In the genomic region with DNA sequence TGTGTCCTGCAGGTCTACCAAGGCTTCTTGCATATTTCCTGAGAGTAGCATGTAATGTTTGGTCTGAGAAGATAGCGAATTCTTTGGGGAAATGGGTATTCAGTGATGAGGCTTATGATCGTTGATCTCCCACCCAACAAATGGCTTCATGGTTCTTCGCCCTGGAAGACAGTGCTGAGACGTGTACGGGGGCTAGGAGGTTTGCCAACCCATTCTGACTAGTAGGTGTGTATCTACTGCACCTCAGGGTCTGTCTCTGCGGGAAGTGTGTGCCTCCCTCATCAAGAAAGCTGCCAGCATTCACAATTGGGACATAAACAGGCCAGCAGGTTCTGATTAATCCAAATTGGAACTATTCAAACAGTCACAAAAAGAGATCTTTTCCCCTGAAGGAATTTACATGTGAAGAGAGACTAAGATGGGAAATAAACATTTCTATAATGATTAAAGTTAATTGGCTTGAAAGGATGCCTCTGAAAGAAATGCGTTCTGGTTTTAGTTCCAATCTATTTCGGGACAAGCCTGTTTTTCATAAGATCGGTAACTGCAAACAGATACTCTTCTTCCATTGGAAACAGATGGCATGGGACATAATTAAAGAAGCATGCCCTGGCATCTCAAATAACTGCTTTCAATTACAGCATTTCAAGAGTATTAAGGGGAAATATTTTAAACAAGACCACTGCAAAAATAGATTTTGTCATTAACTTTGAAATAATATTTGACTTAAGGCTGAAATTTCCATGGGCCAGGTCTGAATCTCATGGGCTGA, we compare ENCODE assay signal across 28 mouse cellular contexts. TPM values are rescaled to one million over a fixed set of nuclear protein-coding genes. Genes with fewer than 3 reads are reported as not detected.
DNase-seq lines count a peak whose midpoint lies in the region; ATAC-seq and TF ChIP-seq lines count a peak whose summit lies in the region.
"Had no signal": no experiment of that assay in that cellular context is flagged by ENCODE, and none has a peak within 500 bp of the region (broad histone marks: within the 10 kb centered on the region; RNA-seq: fewer than 3 reads in every experiment).

No protein-coding gene starts in this region.

- intact Hi-C loops in heart, postnatal 36 days (cut with DNase I): no loop called here

- H3K36me3 ChIP-seq in embryonic facial prominence, embryonic 13.5 days: no peaks in the 10 kb centered on the region
- H3K36me3 ChIP-seq in limb, embryonic 14.5 days (ENCODE audit: control insufficient read depth, insufficient read depth, low read length): no peaks in the 10 kb centered on the region
- H3K36me3 ChIP-seq in lung, postnatal 0 days (ENCODE audit: insufficient read depth, low read length): no peaks in the 10 kb centered on the region
- H3K36me3 ChIP-seq: G1E; limb, embryonic 13.5 days had no signal

- TF ChIP-seq CTCF in layer of hippocampus, adult 2 months (conservative IDR thresholded peaks at IDR 0.05): no peak
- no peak for TF ChIP-seq CTCF in lung, postnatal 0 days (IDR thresholded peaks at IDR 0.05)

- H3K4me3 ChIP-seq in layer of hippocampus, adult 2 months: no peak overlapping the region
- H3K4me3 ChIP-seq in embryonic facial prominence, embryonic 13.5 days: no peak overlapping the region
- H3K4me3 ChIP-seq in limb, embryonic 14.5 days (replicated peaks; ENCODE audit: low read length): no peak overlapping the region
- H3K4me3 ChIP-seq in lung, postnatal 0 days (ENCODE audit: low read depth, low read length): no peak overlapping the region
- H3K4me3 ChIP-seq: erythroblast, embryonic 14.5 days; limb, embryonic 13.5 days had no signal

- H3K4me2 ChIP-seq in embryonic facial prominence, embryonic 13.5 days: peak overlapping the region; percentile 40
- no peak overlapping the region for H3K4me2 ChIP-seq in limb, embryonic 14.5 days (replicated peaks; ENCODE audit: low read depth, low read length, severe bottlenecking)
- no peak overlapping the region for H3K4me2 ChIP-seq in lung, postnatal 0 days (replicated peaks; ENCODE audit: low read depth, low read length)
- H3K4me2 ChIP-seq: limb, embryonic 13.5 days had no signal

- no peak; the same call in 1 of the 2 replicates for ATAC-seq in embryonic facial prominence, embryonic 13.5 days (ENCODE audit: insufficient number of reproducible peaks, insufficient read depth, low FRiP score, low TSS enrichment, low read depth)
- ATAC-seq in limb, embryonic 14.5 days (ENCODE audit: low FRiP score, low read depth): no peak
- ATAC-seq in lung, postnatal 0 days: no peak
- ATAC-seq: CD4-positive, CD25-positive, alpha-beta regulatory T cell, adult 4 months; inflammation-experienced regulatory T-cells, adult 6 months had no signal

- no peak for TF ChIP-seq POLR2A in limb, embryonic 14.5 days (IDR thresholded peaks at IDR 0.05; ENCODE audit: borderline replicate concordance, extremely low read depth, insufficient read depth, insufficient read length)

- 30% methylated on average over 9 of the region's 9 CpGs for WGBS in embryonic facial prominence, embryonic 13.5 days
- WGBS in limb, embryonic 14.5 days: 29% methylated on average over 9 of the region's 9 CpGs
- 83% methylated on average over 9 of the region's 9 CpGs for WGBS in lung, postnatal 0 days

- peaks cover 28% of the 10 kb centered on the region for H3K4me1 ChIP-seq in embryonic facial prominence, embryonic 13.5 days
- peaks cover 10% of the 10 kb centered on the region for H3K4me1 ChIP-seq in limb, embryonic 14.5 days (ENCODE audit: control insufficient read depth, insufficient read depth, low read length)
- H3K4me1 ChIP-seq in lung, postnatal 0 days (ENCODE audit: insufficient read depth, low read depth, low read length): no peaks in the 10 kb centered on the region

- DNase-seq in layer of hippocampus, adult 2 months (ENCODE audit: low spot score in 2 of 2): no peak
- no peak for DNase-seq in layer of hippocampus, postnatal 36 days
- DNase-seq in embryo, embryonic 10.5 days (ENCODE audit: low spot score): peak; percentile 62
- peak; percentile 45 for DNase-seq in limb, embryonic 14.5 days (ENCODE audit: low spot score)
- no peak for DNase-seq in heart, postnatal 36 days
- no peak for DNase-seq in lung, postnatal 0 days (ENCODE audit: low spot score)
- DNase-seq: cerebellum, adult 11-12 months; cerebellum, postnatal 25 days; kidney, postnatal 4 days; lung, postnatal 14 days; thymus, postnatal 25 days had no signal

- TF ChIP-seq EP300 in lung, postnatal 0 days (IDR thresholded peaks at IDR 0.05): no peak

- no peaks in the 10 kb centered on the region for H3K9me3 ChIP-seq in embryonic facial prominence, embryonic 13.5 days
- no peaks in the 10 kb centered on the region for H3K9me3 ChIP-seq in limb, embryonic 14.5 days (ENCODE audit: control insufficient read depth, low read length)
- no peaks in the 10 kb centered on the region for H3K9me3 ChIP-seq in lung, postnatal 0 days (ENCODE audit: low read length)
- H3K9me3 ChIP-seq: G1E; limb, embryonic 13.5 days had no signal

- H3K9ac ChIP-seq in embryonic facial prominence, embryonic 13.5 days: no peak overlapping the region
- H3K9ac ChIP-seq in limb, embryonic 14.5 days (ENCODE audit: low read depth, low read length, severe bottlenecking): no peak overlapping the region
- H3K9ac ChIP-seq in lung, postnatal 0 days (replicated peaks; ENCODE audit: low read depth): no peak overlapping the region
- H3K9ac ChIP-seq: limb, embryonic 13.5 days had no signal

- no peaks in the 10 kb centered on the region for H3K27me3 ChIP-seq in embryonic facial prominence, embryonic 13.5 days
- H3K27me3 ChIP-seq in limb, embryonic 14.5 days (ENCODE audit: control insufficient read depth, insufficient read depth, low read length): no peaks in the 10 kb centered on the region
- H3K27me3 ChIP-seq in lung, postnatal 0 days (replicated peaks; ENCODE audit: insufficient read depth, low read length): no peaks in the 10 kb centered on the region
- H3K27me3 ChIP-seq: limb, embryonic 13.5 days had no signal

- H3K27ac ChIP-seq in layer of hippocampus, adult 2 months: 0 out of 2 replicates have a peak overlapping the region, but pooled peaks have one; percentile 33
- peak overlapping the region; percentile 81 for H3K27ac ChIP-seq in embryonic facial prominence, embryonic 13.5 days
- H3K27ac ChIP-seq in limb, embryonic 14.5 days (replicated peaks; ENCODE audit: low read depth, low read length): no peak overlapping the region
- no peak overlapping the region for H3K27ac ChIP-seq in lung, postnatal 0 days (ENCODE audit: low read length)
- H3K27ac ChIP-seq: limb, embryonic 13.5 days had no signal

RNA-seq across cellular contexts. Expression of a gene that starts 43.8 kb away (rescaled TPM):
- total RNA-seq in layer of hippocampus, adult 2 months (2021): not detected
- not detected for total RNA-seq in layer of hippocampus, postnatal 36 days (2021)
- not detected in 2 replicates for polyA plus RNA-seq in embryonic facial prominence, embryonic 13.5 days (2015; fragmentation: Nextera tagmentation; extraction: Ambion mirVana)
- polyA plus RNA-seq in limb, embryonic 14.5 days (2012; rRNA removed): 0.06 TPM in 1 of 2 replicates, not detected in the other
- not detected in 2 replicates for polyA plus RNA-seq in limb, embryonic 14.5 days (2014; fragmentation: Nextera tagmentation; extraction: Ambion mirVana)
- not detected for total RNA-seq in heart, postnatal 36 days (2021)
- not detected in 2 replicates for polyA plus RNA-seq in lung, postnatal 0 days (2015; fragmentation: Nextera tagmentation; extraction: Ambion mirVana)
- total RNA-seq: adrenal gland, adult 18-20 months; G1E; gastrocnemius, adult 18-20 months; granulocyte monocyte progenitor cell, adult 5-6 weeks; hematopoietic stem cell, adult 5-6 weeks; megakaryocyte-erythroid progenitor cell, adult 5-6 weeks had no signal
- polyA plus RNA-seq: CD4-positive, CD25-positive, alpha-beta regulatory T cell, adult 4 months; erythroblast, embryonic 14.5 days; G1E; heart, embryonic 14.5 days; inflammation-experienced regulatory T-cells, adult 6 months; kidney, embryonic 14.5 days; limb, embryonic 13.5 days; liver, embryonic 16.5 days; neural tube, embryonic 11.5 days; spleen, adult 2 months; stomach, embryonic 16.5 days had no signal

Comparison
In these comparisons a context has a peak if more than half of its experiments do, and no peak if none do; other contexts are left out.
1. DNase-seq: peak in embryo, embryonic 10.5 days (single experiment) and limb, embryonic 14.5 days (single experiment); none in layer of hippocampus, adult 2 months (0 of 2), layer of hippocampus, postnatal 36 days (0 of 2), heart, postnatal 36 days (0 of 2) and lung, postnatal 0 days (single experiment).
2. H3K27ac ChIP-seq: peak in layer of hippocampus, adult 2 months (single experiment) and embryonic facial prominence, embryonic 13.5 days (single experiment); none in limb, embryonic 14.5 days (single experiment) and lung, postnatal 0 days (single experiment).